Mouse (Mus musculus) lung, postnatal 0 days (tissue): ENCODE data around the gene Tbc1d30. TPM values are rescaled to one million over a fixed set of nuclear protein-coding genes. Genes with fewer than 3 reads are reported as not detected.

Experiments
- ATAC-seq: fragments of 200-750 bp; cut with Nextera tagmentation; 2 replicates; pipeline ENCODE4 v1.8.0; 2017; ENCODE audit warnings: moderate library complexity
- DNase-seq: peaks from one replicate; pipeline ENCODE4 v3.0.0-alpha.2; 2016; ENCODE audit warnings: low spot score
- H3K27ac ChIP-seq: fragments of 300-500 bp; sonication (generic); 2 replicates; pipeline ENCODE4 v1.5.1; 2014; ENCODE audit warnings: antibody characterized with exemption, mild to moderate bottlenecking, low read length, mixed read lengths
- H3K27me3 ChIP-seq: fragments of 300-500 bp; sonication (generic); replicated peaks from 2 replicates; pipeline ENCODE4 v1.6.1; 2014; ENCODE audit warnings: low read length, mixed read lengths; ENCODE audit not compliant: insufficient read depth
- H3K36me3 ChIP-seq: fragments of 300-500 bp; sonication (generic); 2 replicates; pipeline ENCODE4 v1.6.1; 2014; ENCODE audit warnings: low read length, mixed read lengths; ENCODE audit not compliant: insufficient read depth
- H3K4me1 ChIP-seq: fragments of 300-500 bp; sonication (generic); 2 replicates; pipeline ENCODE4 v1.6.1; 2014; ENCODE audit warnings: antibody characterized with exemption, low read depth, low read length, mixed read lengths; ENCODE audit not compliant: insufficient read depth
- H3K4me2 ChIP-seq: fragments of 300-500 bp; sonication (generic); replicated peaks from 2 replicates; pipeline ENCODE4 v1.6.1; 2014; ENCODE audit warnings: low read depth, mild to moderate bottlenecking, low read length, moderate library complexity, mixed read lengths
- H3K4me3 ChIP-seq: fragments of 300-500 bp; sonication (generic); 2 replicates; pipeline ENCODE4 v1.5.1; 2014; ENCODE audit warnings: low read depth, low read length
- H3K9ac ChIP-seq: fragments of 300-500 bp; sonication (generic); replicated peaks from 2 replicates; pipeline ENCODE4 v1.6.1; 2014; ENCODE audit warnings: low read depth, mild to moderate bottlenecking
- H3K9me3 ChIP-seq: fragments of 300-500 bp; sonication (generic); 2 replicates; pipeline ENCODE4 v1.6.1; 2016; ENCODE audit warnings: low read length, mixed read lengths
- CTCF ChIP-seq: IDR thresholded peaks from 2 replicates; pipeline ENCODE4 v1.5.1; 2016; ENCODE audit warnings: antibody characterized with exemption, mild to moderate bottlenecking
- EP300 ChIP-seq: IDR thresholded peaks from 2 replicates; pipeline ENCODE4 v1.6.1; 2016; ENCODE audit warnings: antibody characterized with exemption, mild to moderate bottlenecking, control low read depth
- WGBS: fragments of 180-500 bp; shearing (Covaris S2); extraction: QIAGEN DNeasy Blood & Tissue Kit; methylation state at CpG from one replicate; pipeline ENCODE4 v1.1.7; 2014; 5-methylcytosine and 5-hydroxymethylcytosine counted together
- polyA plus RNA-seq: library from polyadenylated mRNA; unstranded; fragments of >200 nt; fragmentation: Nextera tagmentation; extraction: Ambion mirVana; gene quantifications from 2 replicates; pipeline ENCODE4 v1.2.1, GENCODE M21; 2015

Gene Tbc1d30
- polyA plus RNA-seq, 1 experiment from 2014 or later, result 4.4 TPM

DNA sequence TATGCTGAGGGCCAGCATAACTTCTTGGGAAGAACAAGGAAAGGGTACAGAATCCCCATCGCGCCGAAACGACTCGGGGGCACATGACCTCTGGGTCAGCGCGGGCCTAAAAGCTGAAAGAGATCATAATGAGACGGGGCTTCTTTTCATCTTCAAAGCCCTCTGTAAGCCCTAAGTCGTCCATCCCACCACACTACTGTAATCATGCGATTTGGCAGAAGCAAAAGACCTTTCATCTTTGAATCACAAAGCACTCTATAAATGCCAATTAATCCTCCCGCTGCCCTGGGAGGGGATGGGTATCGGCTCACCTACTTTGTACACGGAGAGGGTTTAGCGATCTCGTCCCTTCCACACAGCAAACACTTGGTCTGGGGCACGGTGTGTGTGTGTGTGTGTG lies 112.5 kb downstream of the Tbc1d30 start:
- DNase-seq (no peak), ATAC-seq (no peak)
- no peak overlapping the region for H3K4me2 ChIP-seq
- H3K9me3 ChIP-seq, result no peaks in the 10 kb centered on the region
- no peak overlapping the region for H3K27ac ChIP-seq
- H3K9ac ChIP-seq, result no peak overlapping the region
- H3K4me1 ChIP-seq, result no peaks in the 10 kb centered on the region; the same call in 1 of the 2 replicates
- H3K4me3 ChIP-seq, result no peak overlapping the region
- no peaks in the 10 kb centered on the region for H3K27me3 ChIP-seq
- 46% methylated on average over 16 of the region's 16 CpGs for WGBS
- no peaks in the 10 kb centered on the region for H3K36me3 ChIP-seq
- TF ChIP-seq CTCF, result no peak
- TF ChIP-seq EP300, result no peak

DNA sequence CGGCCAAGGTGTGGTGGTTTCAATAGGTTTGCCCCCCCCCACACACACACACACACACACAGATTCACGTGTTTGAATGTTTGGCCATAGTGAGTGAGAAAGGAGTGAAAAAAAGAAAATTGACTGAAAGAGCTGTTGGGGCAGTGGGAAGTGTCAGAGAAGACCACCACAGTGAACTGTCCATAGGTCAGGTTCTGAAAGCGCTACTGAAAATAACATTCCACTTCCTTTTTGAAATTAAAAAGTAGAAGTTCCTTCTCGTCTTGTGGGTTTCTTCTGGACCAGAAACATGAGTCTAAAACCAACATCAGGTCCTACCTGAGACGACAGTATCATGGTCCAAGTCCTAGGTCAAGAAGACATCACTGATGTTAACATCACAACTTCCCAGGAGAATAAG lies 113.7 kb downstream of the Tbc1d30 start:
- no peak overlapping the region for H3K27ac ChIP-seq
- no peak overlapping the region for H3K9ac ChIP-seq
- DNase-seq, result no peak
- H3K4me2 ChIP-seq, result no peak overlapping the region
- no peaks in the 10 kb centered on the region for H3K9me3 ChIP-seq
- ATAC-seq, result no peak
- H3K36me3 ChIP-seq, result no peaks in the 10 kb centered on the region
- no peak overlapping the region for H3K4me3 ChIP-seq
- H3K4me1 ChIP-seq, result no peaks in the 10 kb centered on the region
- no peaks in the 10 kb centered on the region for H3K27me3 ChIP-seq
- TF ChIP-seq CTCF (no peak), EP300 (no peak)
- 72% methylated on average over 5 of the region's 5 CpGs for WGBS

DNA sequence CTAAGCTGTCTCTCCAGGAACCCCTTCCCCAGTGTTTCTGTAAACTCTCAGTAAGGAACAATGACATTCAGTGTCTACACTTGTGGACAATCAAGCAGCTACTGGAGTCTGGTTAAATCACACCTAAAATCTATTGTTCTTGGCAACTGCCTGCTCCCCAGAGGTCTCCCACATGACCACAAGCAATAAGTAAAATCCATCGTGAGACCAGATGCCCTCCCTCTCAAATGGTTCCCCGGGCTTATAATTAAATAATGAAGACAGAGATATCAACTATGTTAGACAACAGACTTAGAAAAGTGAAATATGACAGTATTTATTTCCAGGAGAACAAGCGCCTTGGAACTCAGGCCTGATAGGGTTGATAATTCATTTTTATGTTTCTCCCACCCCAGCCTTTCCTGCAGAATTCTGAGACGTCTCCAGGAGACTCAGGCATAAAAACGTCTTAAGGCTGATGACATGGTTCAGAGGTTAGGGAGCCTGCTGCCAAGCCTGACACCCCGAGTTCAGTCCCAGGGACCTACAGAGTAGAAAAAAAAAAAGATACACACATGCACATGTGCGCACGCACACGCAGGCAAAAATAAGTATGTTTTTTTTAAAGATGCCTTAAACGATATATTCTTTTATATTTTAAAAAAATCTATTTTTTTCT lies 115.8 kb downstream of the Tbc1d30 start:
- DNase-seq (no peak), ATAC-seq (no peak)
- Histone ChIP-seq H3K27ac (no peak overlapping the region), H3K9ac (no peak overlapping the region), H3K4me1 (no peaks in the 10 kb centered on the region), H3K4me3 (no peak overlapping the region), H3K36me3 (no peaks in the 10 kb centered on the region), H3K4me2 (no peak overlapping the region), H3K27me3 (no peaks in the 10 kb centered on the region), H3K9me3 (no peaks in the 10 kb centered on the region)
- 68% methylated on average over 10 of the region's 10 CpGs for WGBS
- no peak for TF ChIP-seq EP300
- TF ChIP-seq CTCF, result no peak

- no peak for TF ChIP-seq EP300
- Histone ChIP-seq H3K4me1 (no peaks in the 10 kb centered on the region), H3K9ac (no peak overlapping the region), H3K36me3 (no peaks in the 10 kb centered on the region), H3K4me2 (no peak overlapping the region), H3K27ac (no peak overlapping the region), H3K27me3 (no peaks in the 10 kb centered on the region), H3K9me3 (no peaks in the 10 kb centered on the region), H3K4me3 (no peak overlapping the region)
- ATAC-seq (no peak), DNase-seq (no peak)
- 81% methylated on average over 3 of the region's 3 CpGs for WGBS
These were observed 116.6 kb downstream of the Tbc1d30 start for GRCm38 (mm10) chr10:121234476-121234875.

- Histone ChIP-seq H3K36me3 (no peaks in the 10 kb centered on the region), H3K9ac (no peak overlapping the region), H3K4me2 (no peak overlapping the region), H3K4me1 (no peaks in the 10 kb centered on the region), H3K27ac (no peak overlapping the region), H3K9me3 (no peaks in the 10 kb centered on the region), H3K27me3 (no peaks in the 10 kb centered on the region), H3K4me3 (no peak overlapping the region)
- DNase-seq (no peak), ATAC-seq (no peak)
- TF ChIP-seq CTCF, result no peak
- TF ChIP-seq EP300, result no peak
- WGBS, result 90% methylated on average over 15 of the region's 15 CpGs
These were observed 122.6 kb downstream of the Tbc1d30 start for GRCm38 (mm10) chr10:121228422-121228953.

GRCm38 (mm10) chr10:121227988-121228409 lies 123.1 kb downstream of the Tbc1d30 start:
- Histone ChIP-seq H3K4me2 (no peak overlapping the region), H3K27ac (no peak overlapping the region), H3K9me3 (no peaks in the 10 kb centered on the region), H3K4me3 (no peak overlapping the region), H3K36me3 (no peaks in the 10 kb centered on the region), H3K27me3 (no peaks in the 10 kb centered on the region), H3K4me1 (no peaks in the 10 kb centered on the region), H3K9ac (no peak overlapping the region)
- ATAC-seq (no peak), DNase-seq (no peak)
- WGBS, result 77% methylated on average over 16 of the region's 16 CpGs
- no peak for TF ChIP-seq EP300
- TF ChIP-seq CTCF, result no peak
